Mouse (Mus musculus): ENCODE measurements at regions not wholly inside any gene's neighbourhood (a gene's known extent, or its start where the extent isn't known, plus 50 kb on each side); places are given as distances from the start of the nearest gene placed in this dataset.

DNA sequence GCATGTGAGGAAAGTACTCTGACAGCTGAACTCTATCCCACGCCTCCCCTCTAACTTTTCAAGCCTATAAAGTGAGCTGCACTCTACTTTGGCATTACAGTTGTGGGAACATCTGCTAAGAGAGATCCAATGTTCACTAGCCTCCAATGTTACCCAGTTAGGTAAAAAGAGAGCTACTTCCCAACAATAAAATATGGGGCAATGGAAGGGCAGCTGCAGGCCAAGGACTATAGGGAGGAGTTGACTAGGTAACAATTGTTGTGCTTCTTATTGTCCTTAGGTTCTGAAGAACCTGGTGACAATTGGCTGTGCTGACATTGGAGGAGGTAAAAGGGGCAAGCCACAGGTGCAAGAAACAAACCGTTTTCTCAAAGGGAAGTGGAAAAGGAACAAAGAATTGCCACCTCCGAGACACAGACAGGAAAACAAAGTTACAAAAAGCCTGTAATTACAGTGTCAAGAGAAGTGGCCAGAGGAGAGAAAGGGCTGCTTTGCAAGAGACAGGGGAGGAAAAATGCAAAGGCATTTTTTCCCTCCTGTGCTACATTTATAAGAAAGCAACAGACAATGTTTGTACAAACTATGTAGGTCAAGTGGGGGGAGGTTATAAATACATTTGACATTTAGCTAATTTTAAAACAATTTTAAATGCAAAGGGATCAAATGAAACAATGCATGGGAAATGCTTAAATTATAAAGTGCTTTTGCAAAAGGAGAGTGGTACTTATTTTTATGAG is 54.1 kb upstream of the Lclat1 start:
- Histone ChIP-seq H3K4me2 (replicated peaks) (no peak overlapping the region), H3K4me3 (no peak overlapping the region), H3K4me1 (no peaks in the 10 kb centered on the region), H3K27me3 (no peaks in the 10 kb centered on the region), H3K36me3 (no peaks in the 10 kb centered on the region), H3K9me3 (no peaks in the 10 kb centered on the region), H3K9ac (replicated peaks) (no peak overlapping the region), H3K27ac (replicated peaks) (no peak overlapping the region)
- no peak for ATAC-seq (ENCODE audit: low FRiP score, low read depth)
- 59% methylated on average over 3 of the region's 3 CpGs for WGBS

DNA sequence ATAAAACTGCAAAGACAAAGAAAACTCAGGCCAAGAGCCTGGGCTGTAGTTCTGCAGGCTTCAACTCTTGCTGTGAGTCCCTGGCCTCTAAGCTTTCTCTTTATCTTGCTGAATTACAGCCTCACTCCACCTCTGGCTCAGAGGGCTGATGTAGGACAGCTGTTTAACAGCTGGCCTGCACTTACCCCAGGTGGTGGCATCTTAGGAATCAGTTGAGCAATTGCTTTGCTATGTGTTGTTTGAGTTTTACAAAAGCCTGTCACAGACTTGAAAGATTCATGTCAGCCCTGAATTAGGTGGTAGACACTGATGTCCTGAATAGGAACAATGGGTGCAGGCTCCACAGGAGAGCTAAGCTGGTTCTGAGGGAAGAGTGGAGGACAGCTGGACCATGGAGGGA is 53.6 kb upstream of the Lclat1 start:
- Histone ChIP-seq H3K27ac (replicated peaks) (no peak overlapping the region), H3K36me3 (no peaks in the 10 kb centered on the region), H3K4me2 (replicated peaks) (no peak overlapping the region), H3K9ac (replicated peaks) (no peak overlapping the region), H3K4me3 (no peak overlapping the region), H3K4me1 (no peaks in the 10 kb centered on the region), H3K27me3 (no peaks in the 10 kb centered on the region), H3K9me3 (no peaks in the 10 kb centered on the region)
- ATAC-seq (ENCODE audit: low FRiP score, low read depth), result no peak

DNA sequence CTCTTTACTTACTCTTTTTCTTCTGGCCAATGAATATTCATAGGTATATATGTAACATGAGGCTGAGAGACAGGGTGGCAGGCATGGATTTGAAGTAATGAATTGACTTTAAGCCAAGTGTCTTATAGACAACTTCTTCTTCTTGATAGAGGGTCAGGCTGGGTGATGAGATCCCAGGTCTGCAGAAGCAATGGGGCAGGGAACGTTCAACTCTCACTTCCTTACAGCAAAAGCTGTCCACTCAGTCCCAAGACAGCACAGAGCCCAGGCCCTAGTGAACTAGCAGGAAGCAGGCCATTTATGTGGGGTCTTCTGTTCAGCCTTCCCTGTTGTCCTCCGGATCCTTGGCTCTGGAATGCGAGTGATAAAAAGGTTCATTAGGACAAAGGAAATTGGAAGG is 52.6 kb upstream of the Lclat1 start:
- H3K27ac ChIP-seq (replicated peaks), result no peak overlapping the region
- H3K9ac ChIP-seq (replicated peaks), result no peak overlapping the region
- H3K9me3 ChIP-seq, result no peaks in the 10 kb centered on the region
- WGBS, result 77% methylated on average over 3 of the region's 3 CpGs
- no peak overlapping the region for H3K4me2 ChIP-seq (replicated peaks)
- H3K36me3 ChIP-seq, result no peaks in the 10 kb centered on the region
- H3K4me1 ChIP-seq, result no peaks in the 10 kb centered on the region
- H3K27me3 ChIP-seq, result no peaks in the 10 kb centered on the region
- no peak for ATAC-seq (ENCODE audit: low FRiP score, low read depth)
- no peak overlapping the region for H3K4me3 ChIP-seq

DNA sequence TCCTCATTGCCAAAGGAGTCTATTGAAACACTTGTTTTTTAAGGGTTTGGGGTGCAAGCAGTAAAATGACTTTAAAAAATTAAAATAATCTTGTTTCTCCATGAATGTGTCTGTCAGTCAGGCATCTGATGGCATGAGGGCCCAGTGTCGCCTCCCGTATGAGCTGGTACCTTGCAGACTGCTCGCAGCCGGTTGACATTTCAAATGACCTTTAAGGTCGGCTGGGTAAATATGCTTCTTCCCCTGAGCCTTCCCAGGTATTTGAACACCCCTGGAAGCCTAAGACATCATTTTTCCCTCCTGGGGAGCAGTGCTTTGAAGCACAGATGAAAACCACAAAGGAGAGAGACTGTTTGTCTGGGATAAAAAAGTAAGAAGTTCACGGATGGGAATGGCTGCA is 52.2 kb upstream of the Lclat1 start:
- Histone ChIP-seq H3K36me3 (no peaks in the 10 kb centered on the region), H3K27ac (replicated peaks) (no peak overlapping the region), H3K4me2 (replicated peaks) (no peak overlapping the region), H3K9ac (replicated peaks) (no peak overlapping the region), H3K27me3 (no peaks in the 10 kb centered on the region), H3K4me3 (no peak overlapping the region), H3K9me3 (no peaks in the 10 kb centered on the region), H3K4me1 (no peaks in the 10 kb centered on the region)
- no peak for ATAC-seq (ENCODE audit: low FRiP score, low read depth)
- 69% methylated on average over 6 of the region's 6 CpGs for WGBS

- no peaks in the 10 kb centered on the region for H3K9me3 ChIP-seq
- H3K9ac ChIP-seq (replicated peaks), result no peak overlapping the region
- no peaks in the 10 kb centered on the region for H3K4me1 ChIP-seq
- H3K4me3 ChIP-seq, result no peak overlapping the region
- H3K4me2 ChIP-seq (replicated peaks), result no peak overlapping the region
- H3K27me3 ChIP-seq, result no peaks in the 10 kb centered on the region
- no peak for ATAC-seq (ENCODE audit: low FRiP score, low read depth)
- H3K27ac ChIP-seq (replicated peaks), result no peak overlapping the region
- 83% methylated on average over 2 of the region's 2 CpGs for WGBS
- no peaks in the 10 kb centered on the region for H3K36me3 ChIP-seq
Observed at GRCm38 (mm10) chr17:73056616-73057015, 51.2 kb upstream of the Lclat1 start.

Measured in midbrain, embryonic 12.5 days (tissue).